Mouse (Mus musculus) thymus, postnatal 14 days (tissue): ENCODE results near the gene Adh5.
"Not testable (repeated sequence)": the region's sequence is repeated elsewhere in the genome, so short reads cannot be mapped to it uniquely, and the experiment has no call there.

ENCODE experiments used
- DNase-seq: peaks from one replicate; pipeline ENCODE4 v3.0.0; 2021

The Adh5 gene

GRCm38 (mm10) chr3:138461832-138462231 is 18.9 kb downstream of the Adh5 start:
- DNase-seq: no peak

GRCm38 (mm10) chr3:138463137-138463536 is 20.2 kb downstream of the Adh5 start:
- peak; percentile 32 for DNase-seq

- DNase-seq: no peak
Measured at GRCm38 (mm10) chr3:138463807-138464206, 20.9 kb downstream of the Adh5 start.

- DNase-seq: no peak
Measured at GRCm38 (mm10) chr3:138464573-138465147, 21.8 kb downstream of the Adh5 start.

- DNase-seq: not testable (repeated sequence)
Measured at GRCm38 (mm10) chr3:138466656-138467055, 23.8 kb downstream of the Adh5 start.

GRCm38 (mm10) chr3:138471066-138471465 is 28.2 kb downstream of the Adh5 start:
- DNase-seq: no peak

- DNase-seq: no peak
Measured at GRCm38 (mm10) chr3:138479489-138479888, 36.6 kb downstream of the Adh5 start.

GRCm38 (mm10) chr3:138481526-138482284 is 38.8 kb downstream of the Adh5 start:
- no peak for DNase-seq

GRCm38 (mm10) chr3:138483240-138483639 is 40.3 kb downstream of the Adh5 start:
- DNase-seq: no peak

- DNase-seq: no peak
Measured at GRCm38 (mm10) chr3:138488584-138489326, 45.9 kb downstream of the Adh5 start.

- peak; percentile 99 for DNase-seq
Measured at GRCm38 (mm10) chr3:138489327-138490033, 46.6 kb downstream of the Adh5 start, which contains the start of gene Metap1. Metap1 (minus strand) TSS chr3:138489515.

GRCm38 (mm10) chr3:138490034-138490337 is 47.1 kb downstream of the Adh5 start:
- DNase-seq: peak; percentile 9

- DNase-seq: no peak
Measured at GRCm38 (mm10) chr3:138493668-138494067, 50.8 kb downstream of the Adh5 start.

- DNase-seq: no peak
Measured at GRCm38 (mm10) chr3:138494565-138494964, 51.7 kb downstream of the Adh5 start.

- DNase-seq: no peak
Measured at GRCm38 (mm10) chr3:138495166-138496145, 52.6 kb downstream of the Adh5 start.

- no peak for DNase-seq
Measured at GRCm38 (mm10) chr3:138498731-138499130, 55.8 kb downstream of the Adh5 start.

GRCm38 (mm10) chr3:138499854-138500740 is 57.2 kb downstream of the Adh5 start:
- DNase-seq: no peak

GRCm38 (mm10) chr3:138503754-138504153 is 60.9 kb downstream of the Adh5 start:
- no peak for DNase-seq
